Mouse (Mus musculus) E14TG2a.4 (cell line): ENCODE data around the gene Masp2.

Experiments used
- CTCF ChIP-seq: conservative IDR thresholded peaks from 2 replicates; pipeline ENCODE4 v1.5.1; 2014; ENCODE audit warnings: low read length
- NANOG ChIP-seq: IDR thresholded peaks from 2 replicates; pipeline ENCODE4 v1.6.1; 2014; ENCODE audit warnings: borderline replicate concordance, low read length, mixed read lengths
- POU5F1 ChIP-seq: IDR thresholded peaks from 2 replicates; pipeline ENCODE4 v1.6.1; 2014; ENCODE audit warnings: low read length, borderline replicate concordance

DNA sequence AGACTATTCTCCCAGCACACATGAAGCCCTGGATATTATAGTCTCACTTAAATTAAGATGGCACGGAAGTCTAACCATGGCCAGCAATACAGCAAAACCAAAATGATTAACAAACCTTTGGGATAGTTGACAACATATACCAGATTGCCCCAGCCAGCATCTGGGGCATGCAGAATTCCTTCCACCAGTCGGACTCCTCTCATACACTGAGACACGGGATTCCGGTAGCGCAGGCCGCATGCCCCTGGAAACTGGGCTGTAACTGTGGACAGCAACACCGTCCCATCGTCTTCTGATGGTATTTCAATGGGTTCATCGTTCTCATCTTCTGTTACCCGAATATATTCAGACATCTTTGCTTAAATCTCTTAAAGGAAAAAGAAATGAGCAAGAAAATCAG, 22.7 kb downstream of the Masp2 start:
- no peak for TF ChIP-seq CTCF
- TF ChIP-seq POU5F1: no peak
- no peak for TF ChIP-seq NANOG
